ENCODE assay signal across 8 mouse cellular contexts in genomic region chr5:5380731-5381718, GRCm38 (mm10). TPM values are rescaled to one million over a fixed set of nuclear protein-coding genes. Genes with fewer than 3 reads are reported as not detected.
DNase-seq lines count a peak whose midpoint lies in the region; ATAC-seq lines count a peak whose summit lies in the region.

No protein-coding gene starts in this region.

- peak overlapping the region; percentile 71 for H3K4me3 ChIP-seq in neural tube, embryonic 11.5 days (ENCODE audit: low read depth, low read length)
- H3K4me3 ChIP-seq in forebrain, embryonic 13.5 days: peak overlapping the region; percentile 76
- H3K4me3 ChIP-seq in hindbrain, embryonic 15.5 days: peak overlapping the region; percentile 76

- H3K4me2 ChIP-seq in neural tube, embryonic 11.5 days (ENCODE audit: low read depth): peak overlapping the region; percentile 75
- peak overlapping the region; percentile 79 for H3K4me2 ChIP-seq in forebrain, embryonic 13.5 days
- H3K4me2 ChIP-seq in hindbrain, embryonic 15.5 days: peak overlapping the region; percentile 85

- peak overlapping the region; percentile 95 for H3K27ac ChIP-seq in neural tube, embryonic 11.5 days (ENCODE audit: low read depth, low read length)
- H3K27ac ChIP-seq in forebrain, embryonic 13.5 days: peak overlapping the region; percentile 94
- H3K27ac ChIP-seq in hindbrain, embryonic 15.5 days (replicated peaks): peak overlapping the region; percentile 92

- DNase-seq in neural tube, embryonic 11.5 days (ENCODE audit: low spot score): peak; percentile 29
- no peak for DNase-seq in neural tube, embryonic 10.5 days (ENCODE audit: extremely low spot score, low spot score)
- DNase-seq in lung, postnatal 4 days: peak; percentile 27 to 33
- DNase-seq in right cerebral cortex, postnatal 36 days (ENCODE audit: low spot score in 2 of 2): no peak
- DNase-seq in cerebellum, adult 11 months: no peak
- no peak for DNase-seq in frontal cortex, postnatal 10 days (ENCODE audit: low spot score in 2 of 2)

- no peaks in the 10 kb centered on the region for H3K36me3 ChIP-seq in neural tube, embryonic 11.5 days (ENCODE audit: control insufficient read depth, insufficient read depth, low read length)
- no peaks in the 10 kb centered on the region for H3K36me3 ChIP-seq in forebrain, embryonic 13.5 days (ENCODE audit: poor library complexity, severe bottlenecking)
- no peaks in the 10 kb centered on the region for H3K36me3 ChIP-seq in hindbrain, embryonic 15.5 days

- 5% methylated on average over 23 of the region's 23 CpGs for WGBS in neural tube, embryonic 11.5 days
- WGBS in forebrain, embryonic 13.5 days: 3% methylated on average over 23 of the region's 23 CpGs
- WGBS in hindbrain, embryonic 15.5 days: 4% methylated on average over 23 of the region's 23 CpGs

- H3K9me3 ChIP-seq in neural tube, embryonic 11.5 days (ENCODE audit: control insufficient read depth, low read length): no peaks in the 10 kb centered on the region
- no peaks in the 10 kb centered on the region for H3K9me3 ChIP-seq in forebrain, embryonic 13.5 days (replicated peaks)
- no peaks in the 10 kb centered on the region for H3K9me3 ChIP-seq in hindbrain, embryonic 15.5 days

- H3K9ac ChIP-seq in neural tube, embryonic 11.5 days (ENCODE audit: low read length): peak overlapping the region; percentile 93
- H3K9ac ChIP-seq in forebrain, embryonic 13.5 days: peak overlapping the region; percentile 91
- peak overlapping the region; percentile 87 for H3K9ac ChIP-seq in hindbrain, embryonic 15.5 days

- no peaks in the 10 kb centered on the region for H3K27me3 ChIP-seq in neural tube, embryonic 11.5 days (ENCODE audit: control insufficient read depth, insufficient read depth, low read length)
- H3K27me3 ChIP-seq in forebrain, embryonic 13.5 days: no peaks in the 10 kb centered on the region
- H3K27me3 ChIP-seq in hindbrain, embryonic 15.5 days: no peaks in the 10 kb centered on the region

- peak; percentile 7; the same call in 1 of the 2 replicates for ATAC-seq in neural tube, embryonic 11.5 days (ENCODE audit: insufficient read depth, low FRiP score, low TSS enrichment)
- ATAC-seq in forebrain, embryonic 13.5 days: no peak
- ATAC-seq in hindbrain, embryonic 15.5 days (ENCODE audit: low FRiP score, low read depth): 0 out of 2 replicates have a peak, but pooled peaks have one; percentile 2

- peaks cover 7% of the 10 kb centered on the region; the same call in 1 of the 2 replicates for H3K4me1 ChIP-seq in neural tube, embryonic 11.5 days (ENCODE audit: control insufficient read depth, insufficient read depth, low read length)
- H3K4me1 ChIP-seq in forebrain, embryonic 13.5 days: peaks cover 24% of the 10 kb centered on the region
- H3K4me1 ChIP-seq in hindbrain, embryonic 15.5 days (replicated peaks): peaks cover 26% of the 10 kb centered on the region

RNA-seq across cellular contexts. Expression of gene Cdk14, which starts 39.1 kb away (rescaled TPM):
- polyA plus RNA-seq in neural tube, embryonic 11.5 days (2014; fragmentation: Nextera tagmentation; extraction: Ambion mirVana): 26.8 and 29.5 TPM in 2 replicates
- 21.8 and 25.1 TPM in 2 replicates for polyA plus RNA-seq in forebrain, embryonic 13.5 days (2015; fragmentation: Nextera tagmentation; extraction: Ambion mirVana)
- polyA plus RNA-seq in hindbrain, embryonic 15.5 days (2015; fragmentation: Nextera tagmentation; extraction: Ambion mirVana): 44.1 and 47.8 TPM in 2 replicates

Comparison
In these comparisons a context has a peak if more than half of its experiments do, and no peak if none do; other contexts are left out.
1. DNase-seq: peak in neural tube, embryonic 11.5 days (single experiment) and lung, postnatal 4 days (2 of 2); none in neural tube, embryonic 10.5 days (single experiment), right cerebral cortex, postnatal 36 days (0 of 2), cerebellum, adult 11 months (single experiment) and frontal cortex, postnatal 10 days (0 of 2).
2. Peak in every context shown above with its lines, with median percentiles within 50 percentile points of each other: H3K27ac ChIP-seq, H3K4me2 ChIP-seq, H3K4me3 ChIP-seq and H3K9ac ChIP-seq.